Mouse (Mus musculus): ENCODE results near the gene Sf3b6.
"Not testable (repeated sequence)": the region's sequence is repeated elsewhere in the genome, so short reads cannot be mapped to it uniquely, and the experiment has no call there.

GRCm38 (mm10) chr12:4788128-4788527, 29.2 kb upstream of the Sf3b6 start:
- TF ChIP-seq POLR2A (IDR thresholded peaks at IDR 0.05; ENCODE audit: insufficient read depth, low read length); CTCF (IDR thresholded peaks at IDR 0.05; ENCODE audit: low read depth, low read length): not testable (repeated sequence)
